Mouse (Mus musculus): ENCODE results near the gene Polr1e. TPM values are rescaled to one million over a fixed set of nuclear protein-coding genes. Genes with fewer than 3 reads are reported as not detected.
"Not testable (repeated sequence)": the region's sequence is repeated elsewhere in the genome, so short reads cannot be mapped to it uniquely, and the experiment has no call there.

The Polr1e gene
- total RNA-seq, 2 experiments from 2014 or later: 9.5 to 11.5 TPM

DNA sequence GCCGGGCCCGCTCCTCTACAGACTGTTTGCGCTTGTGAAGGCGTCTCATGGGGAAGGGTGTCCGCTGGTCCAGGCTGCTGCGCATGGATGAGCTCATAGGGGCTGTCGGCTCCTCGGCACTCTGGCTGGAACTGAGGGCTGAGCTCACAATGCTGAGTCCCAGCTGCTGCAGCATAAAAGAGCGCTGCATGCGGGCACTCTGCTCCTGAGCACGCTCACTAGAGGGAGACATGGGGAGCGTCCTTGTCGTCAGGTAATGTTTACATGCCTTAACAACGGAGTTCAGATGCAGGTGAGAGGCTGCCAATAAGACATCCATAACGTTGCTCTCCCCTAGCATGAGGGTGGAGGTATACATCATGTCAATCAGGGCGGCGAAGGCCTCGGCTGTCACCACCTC is 23.6 kb upstream of the Polr1e start:
- intact Hi-C loops (cut with DNase I): no loop called here
- no peak for DNase-seq (ENCODE audit: low spot score in 2 of 2)

DNA sequence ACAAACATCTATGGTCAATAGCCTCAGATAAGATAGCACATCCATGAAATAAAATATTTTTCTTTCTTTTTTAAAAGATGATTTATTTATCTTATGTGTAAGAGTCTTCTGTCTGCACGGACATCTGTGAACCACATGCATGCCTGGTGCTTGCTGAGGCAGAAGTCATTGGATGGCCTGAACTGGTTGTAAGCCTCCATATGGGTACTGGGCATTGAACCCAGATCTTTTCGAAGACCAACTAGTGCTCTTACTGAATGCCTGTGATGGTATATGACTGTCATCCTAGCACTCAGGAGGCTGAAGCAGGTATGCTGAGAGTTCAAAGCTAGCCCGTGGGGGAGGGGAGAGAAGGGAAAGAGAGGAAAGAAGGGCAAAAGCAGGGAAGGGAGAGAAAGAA is 20.3 kb upstream of the Polr1e start:
- no peak for DNase-seq (ENCODE audit: low spot score in 2 of 2)
- intact Hi-C loops (cut with DNase I): no loop called here

GRCm38 (mm10) chr4:45000001-45000400 is 18.4 kb upstream of the Polr1e start:
- intact Hi-C loops (cut with DNase I): no loop called here
- no peak for DNase-seq (ENCODE audit: low spot score in 2 of 2)

GRCm38 (mm10) chr4:45005452-45005851 is 12.9 kb upstream of the Polr1e start:
- DNase-seq (ENCODE audit: low spot score in 2 of 2): no peak
- intact Hi-C loops (cut with DNase I): no loop called here

DNA sequence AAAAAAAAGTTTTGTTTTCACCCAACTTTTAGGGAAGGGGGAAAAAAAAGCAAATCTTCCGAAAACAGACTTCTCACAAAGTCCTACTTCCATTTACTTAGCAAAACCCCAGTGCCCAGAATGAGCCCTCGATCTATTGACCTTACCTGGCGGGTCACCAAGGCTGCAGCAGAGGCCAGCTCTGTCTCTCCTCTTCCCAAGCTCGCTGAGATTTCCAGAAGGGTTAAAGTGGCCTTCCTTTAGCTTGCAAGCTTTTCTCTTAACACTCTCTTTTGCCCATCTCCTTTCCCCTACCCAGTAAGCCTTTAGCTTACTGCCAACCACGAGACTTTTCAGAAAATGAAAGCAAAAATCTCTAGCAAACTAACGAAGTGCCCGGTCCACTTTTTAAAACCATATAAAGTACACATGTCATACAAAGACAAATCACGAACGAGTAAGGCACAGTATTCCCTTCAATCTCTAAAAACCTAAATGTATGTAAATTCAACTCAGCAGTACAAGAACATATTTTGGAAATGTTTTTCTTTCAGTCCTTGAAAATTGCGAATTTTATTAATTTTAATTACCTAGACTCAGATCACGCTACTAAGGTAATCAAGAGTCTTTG is 7.5 kb upstream of the Polr1e start:
- intact Hi-C loops (cut with DNase I): loop anchor here (5.0 to 10.0 kb wide), 2 partner anchors 39 to 1124 kb away; partner anchors contain the start of genes Ncbp1 and Tstd2

DNA sequence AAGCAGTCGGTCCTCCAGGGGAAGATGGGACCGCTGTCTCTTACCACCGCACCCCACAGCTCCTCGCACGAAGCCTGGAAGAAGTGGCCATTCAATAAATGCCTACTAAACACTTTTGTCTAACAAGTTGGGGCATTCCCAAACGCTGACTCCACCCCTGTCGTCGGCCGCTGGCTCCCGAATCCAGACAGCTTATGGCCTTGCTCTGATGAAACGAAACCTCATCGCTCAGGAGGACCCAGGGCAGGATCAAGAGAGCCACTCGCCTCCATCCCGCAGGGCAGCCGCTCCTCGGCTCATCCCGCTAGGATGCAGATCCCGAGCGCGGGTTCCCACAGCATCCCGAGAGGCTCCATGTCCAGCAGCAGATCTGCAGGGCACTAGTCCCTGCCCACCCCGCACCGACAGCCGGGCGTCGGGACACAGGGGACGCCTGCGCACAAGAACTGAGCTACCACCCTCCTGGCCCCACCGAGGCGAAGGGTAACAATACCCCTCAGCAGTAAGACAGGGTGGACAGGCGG is 6.7 kb upstream of the Polr1e start:
- peak in 1 of 2 experiments; percentile 64 for DNase-seq (ENCODE audit: low spot score in 2 of 2)
- intact Hi-C loops (cut with DNase I): loop anchor here (2.0 to 10.0 kb wide), 3 partner anchors 39 to 1123 kb away; partner anchors contain the start of genes Ncbp1, Slc25a51 and Tstd2

More for the DNA sequence above, 7.5 kb upstream of the Polr1e start:
- DNase-seq (ENCODE audit: low spot score in 2 of 2): no peak

DNA sequence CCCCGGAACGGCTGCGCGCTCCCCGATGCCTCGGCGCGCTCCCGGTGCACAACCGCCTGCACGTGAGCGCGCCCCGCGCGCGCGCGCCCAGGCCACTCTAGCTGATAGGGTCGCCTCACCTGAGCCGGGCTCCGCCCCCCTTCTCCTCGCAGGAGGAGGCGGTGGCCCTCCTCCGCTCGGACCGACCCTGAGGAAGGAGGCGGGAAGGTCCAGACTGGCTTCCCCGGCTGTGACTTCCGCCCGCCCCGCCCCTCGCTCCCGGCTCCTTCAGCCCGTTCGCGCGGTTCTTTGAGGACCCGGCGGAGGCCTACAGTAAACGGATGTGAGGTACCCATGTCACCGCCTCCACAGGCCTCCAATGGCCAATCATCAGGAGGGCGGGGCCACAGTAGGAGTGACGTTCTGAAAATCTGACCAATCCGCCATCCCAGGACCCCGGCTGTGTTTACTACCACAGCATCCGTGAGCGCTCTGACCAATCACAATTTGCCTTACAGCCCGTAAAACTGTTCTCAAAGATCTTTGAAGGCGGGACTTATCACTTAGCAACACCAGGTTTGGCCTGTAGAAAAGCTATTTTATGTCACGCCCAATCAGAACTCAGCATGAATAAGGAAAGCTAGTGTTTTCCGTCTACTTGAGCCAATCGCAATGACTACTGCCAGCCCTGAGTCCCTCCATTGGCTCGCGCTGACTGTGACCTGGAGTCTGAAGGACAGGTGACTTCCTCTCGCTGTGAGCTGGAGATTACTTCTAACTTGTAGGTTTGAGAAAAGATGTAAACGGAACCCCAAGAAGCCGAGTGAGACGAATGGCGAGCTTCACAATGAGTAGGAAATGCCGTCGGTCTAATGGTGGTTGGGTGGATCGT is 6.0 kb upstream of the Polr1e start, which contains the start of gene Zbtb5:
Gene Zbtb5, minus strand, starts transcription at position 308 of the 871 bp plus-strand sequence.
- intact Hi-C loops (cut with DNase I): loop anchor here (2.0 to 10.0 kb wide), 3 partner anchors 40 to 1122 kb away; partner anchors contain the start of genes Ncbp1, Slc25a51 and Tstd2

DNA sequence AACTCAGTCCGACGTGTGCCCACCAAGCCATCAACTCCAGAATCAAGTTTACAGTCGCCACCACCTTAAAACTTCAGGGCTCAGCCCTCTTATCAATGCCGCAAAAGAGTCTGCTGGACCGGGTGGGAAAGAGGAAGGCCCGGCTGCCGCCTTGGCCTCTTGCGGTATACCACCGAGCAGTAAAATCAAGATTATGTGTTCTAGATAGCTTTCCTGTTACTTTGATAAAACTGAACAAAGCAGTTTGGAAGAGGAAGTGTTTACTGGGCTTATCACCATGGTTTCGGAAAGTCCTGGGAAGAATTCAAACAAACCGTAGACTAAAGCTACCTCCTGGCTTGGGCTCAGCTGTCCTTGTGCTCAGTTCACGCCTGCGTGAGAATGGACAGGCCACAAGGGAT is 5.4 kb upstream of the Polr1e start:
- intact Hi-C loops (cut with DNase I): loop anchor here (2.0 to 10.0 kb wide), 3 partner anchors 41 to 1122 kb away; partner anchors contain the start of genes Ncbp1, Slc25a51 and Tstd2
- DNase-seq (ENCODE audit: low spot score in 2 of 2): no peak

More for the DNA sequence above, 6.0 kb upstream of the Polr1e start, which contains the start of gene Zbtb5:
- peak; percentile 100 for DNase-seq (ENCODE audit: low spot score in 2 of 2)

- intact Hi-C loops (cut with DNase I): loop anchor here (2.0 to 10.0 kb wide), 3 partner anchors 41 to 1121 kb away; partner anchors contain the start of genes Ncbp1, Slc25a51 and Tstd2
- no peak for DNase-seq (ENCODE audit: low spot score in 2 of 2)
Measured at GRCm38 (mm10) chr4:45013537-45013936, 4.8 kb upstream of the Polr1e start.

DNA sequence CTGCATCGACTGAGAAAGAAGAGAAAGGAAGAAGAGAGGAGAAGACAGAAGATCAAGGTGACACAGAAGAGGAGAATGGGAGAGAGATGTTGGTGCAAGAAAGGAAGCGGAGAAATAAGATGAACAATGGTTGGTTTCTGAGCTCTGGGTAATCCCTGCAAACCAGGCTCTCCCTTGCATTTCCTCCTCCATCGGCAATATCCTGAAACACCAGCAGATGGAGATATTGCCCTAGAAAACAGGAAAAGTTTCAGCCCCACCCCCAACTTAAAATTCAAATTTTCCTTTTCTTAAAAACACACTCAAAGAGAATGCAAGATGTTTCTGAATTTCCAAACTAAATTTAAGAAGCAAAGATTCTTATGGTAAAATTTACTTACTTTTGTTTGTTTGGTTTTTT is 2.8 kb upstream of the Polr1e start:
- DNase-seq (ENCODE audit: low spot score in 2 of 2): peak; percentile 73 to 76
- intact Hi-C loops (cut with DNase I): loop anchor here (5.0 to 10.0 kb wide), 5 partner anchors 82 to 1119 kb away; partner anchors contain the start of genes Ncbp1, Trmt10b, Tstd2 and Zcchc7

DNA sequence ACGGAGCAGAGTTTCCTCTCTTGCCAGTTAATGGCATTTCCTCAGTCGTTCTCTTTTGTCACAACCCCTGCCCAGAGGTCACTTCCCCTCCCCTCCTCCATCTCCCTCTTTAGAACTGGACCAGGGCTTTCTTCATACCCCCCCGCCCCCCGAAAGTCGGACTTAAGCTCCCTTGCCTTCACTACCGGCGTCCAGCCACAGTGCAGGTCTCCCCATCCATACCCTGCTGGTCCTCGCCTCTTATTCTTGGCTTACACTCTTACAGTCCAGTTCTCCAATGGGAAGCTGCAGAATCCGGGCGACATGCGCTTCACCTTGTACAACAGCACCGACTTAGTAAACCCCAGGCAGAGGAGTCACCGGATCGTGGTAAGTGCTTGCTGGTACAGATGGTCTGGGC is 626 bp downstream of the Polr1e start:
- no peak for DNase-seq (ENCODE audit: low spot score in 2 of 2)
- intact Hi-C loops (cut with DNase I): loop anchor here (5.0 to 10.0 kb wide), 5 partner anchors 78 to 1116 kb away; partner anchors contain the start of genes Ncbp1, Trmt10b, Tstd2 and Zcchc7

DNA sequence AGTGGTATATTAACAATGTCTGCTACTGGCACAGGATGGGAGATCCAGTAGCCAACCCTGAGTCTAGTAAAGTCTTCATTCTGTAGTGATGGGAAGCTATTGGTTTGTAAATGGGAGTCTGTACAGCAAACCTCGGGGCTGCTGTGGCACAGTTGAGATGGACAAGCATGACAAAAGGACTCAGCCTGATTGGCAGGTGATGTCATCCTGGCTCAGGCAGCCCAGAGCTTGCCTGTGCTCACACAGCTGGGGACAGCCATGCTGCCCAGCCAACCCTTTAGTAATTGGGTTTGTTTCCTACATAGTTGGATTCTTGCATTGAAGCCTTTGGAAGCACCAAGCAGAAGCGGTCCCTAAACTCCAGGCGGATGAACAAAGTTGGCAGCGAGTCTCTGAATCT is 8.1 kb downstream of the Polr1e start:
- intact Hi-C loops (cut with DNase I): no loop called here
- no peak for DNase-seq (ENCODE audit: low spot score in 2 of 2)

DNA sequence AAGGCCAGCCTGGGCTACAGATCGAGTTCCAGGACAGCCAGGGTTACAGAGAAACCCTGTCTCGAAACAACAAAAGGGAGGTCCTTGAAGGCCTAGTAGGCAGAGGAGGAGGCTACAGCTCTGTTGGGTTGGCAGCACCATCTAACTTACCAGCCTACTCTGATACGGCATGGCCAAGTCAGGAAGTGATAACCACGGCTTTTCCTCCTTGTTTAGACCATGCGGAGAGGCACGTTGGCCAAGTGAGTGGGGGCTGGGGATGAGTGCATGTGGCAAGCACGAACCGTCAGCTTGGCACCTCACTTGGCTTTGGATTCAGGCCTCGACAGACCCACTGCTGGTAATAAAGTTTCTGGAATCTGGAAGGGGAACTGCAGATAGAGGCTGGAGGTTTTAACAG is 14.2 kb downstream of the Polr1e start:
- DNase-seq (ENCODE audit: low spot score in 2 of 2): no peak

DNA sequence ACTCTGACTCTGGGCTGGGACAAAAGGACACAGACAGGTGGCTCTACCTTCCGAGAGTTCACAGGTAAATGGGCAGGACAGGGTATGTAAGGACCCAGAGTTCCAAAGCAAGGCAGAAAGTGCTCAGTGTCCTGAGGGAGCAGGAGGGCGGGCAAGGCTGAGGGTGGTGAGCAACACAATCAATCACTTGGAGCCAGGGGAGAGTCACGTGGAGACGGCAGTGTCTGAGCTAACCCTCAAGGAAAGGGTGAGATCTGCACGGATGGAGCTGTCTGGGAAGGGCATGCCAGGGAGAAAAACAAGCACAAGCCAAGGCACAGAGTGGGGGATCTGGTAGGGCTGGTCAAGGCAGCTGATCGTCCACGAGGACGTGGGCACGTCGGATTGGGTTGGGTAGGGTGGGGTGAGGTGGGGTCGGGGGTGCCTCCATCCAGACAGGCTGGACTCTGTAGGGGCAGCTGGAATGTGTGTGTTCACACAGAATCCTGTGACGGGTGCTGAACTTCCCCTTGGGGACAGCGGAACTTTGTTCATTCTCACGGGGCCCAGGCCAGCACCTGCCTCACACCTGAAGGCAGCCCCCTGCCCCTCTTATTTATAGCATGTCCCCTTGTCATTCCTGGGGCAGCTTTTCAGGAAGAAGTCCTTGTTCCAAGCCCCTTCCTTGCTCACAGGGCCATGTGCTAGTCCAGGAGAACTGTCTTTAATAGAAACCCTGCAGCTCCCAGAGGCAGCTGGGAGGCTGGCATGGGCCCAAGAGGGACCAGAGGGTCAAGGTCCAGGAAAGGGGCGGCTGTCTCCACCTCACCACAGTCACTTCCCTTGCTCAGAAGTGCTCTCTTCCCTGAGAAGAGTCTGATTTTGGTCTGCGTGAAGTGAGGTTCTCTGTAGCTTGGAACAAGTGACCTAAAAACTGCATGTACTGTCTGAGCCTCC is 16.6 kb downstream of the Polr1e start:
- intact Hi-C loops (cut with DNase I): no loop called here
- no peak for DNase-seq (ENCODE audit: low spot score in 2 of 2)

More for the DNA sequence above, 14.2 kb downstream of the Polr1e start:
- intact Hi-C loops (cut with DNase I): no loop called here

GRCm38 (mm10) chr4:45036048-45036447 is 17.7 kb downstream of the Polr1e start:
- intact Hi-C loops (cut with DNase I): no loop called here

DNA sequence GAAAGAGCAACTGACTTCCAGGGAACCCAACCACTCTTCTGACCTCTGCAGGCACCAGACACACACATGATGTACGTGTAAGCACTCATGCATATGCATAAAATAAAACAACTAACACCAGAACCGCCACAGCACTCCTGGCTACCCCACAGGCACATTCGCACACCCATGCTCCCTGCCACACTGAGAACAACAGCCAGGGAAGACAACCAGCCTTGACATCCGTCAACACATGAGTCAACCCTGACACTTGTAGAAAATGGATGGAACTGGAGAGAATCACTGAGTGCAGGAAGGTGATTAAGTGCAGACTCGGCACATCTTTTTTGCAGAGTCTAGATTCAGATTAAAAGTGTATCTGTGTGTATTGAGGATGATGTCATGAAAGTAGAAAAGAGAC is 18.2 kb downstream of the Polr1e start:
- no peak for DNase-seq (ENCODE audit: low spot score in 2 of 2)
- intact Hi-C loops (cut with DNase I): no loop called here

More at GRCm38 (mm10) chr4:45036048-45036447, 17.7 kb downstream of the Polr1e start:
- DNase-seq (ENCODE audit: low spot score in 2 of 2): no peak

DNA sequence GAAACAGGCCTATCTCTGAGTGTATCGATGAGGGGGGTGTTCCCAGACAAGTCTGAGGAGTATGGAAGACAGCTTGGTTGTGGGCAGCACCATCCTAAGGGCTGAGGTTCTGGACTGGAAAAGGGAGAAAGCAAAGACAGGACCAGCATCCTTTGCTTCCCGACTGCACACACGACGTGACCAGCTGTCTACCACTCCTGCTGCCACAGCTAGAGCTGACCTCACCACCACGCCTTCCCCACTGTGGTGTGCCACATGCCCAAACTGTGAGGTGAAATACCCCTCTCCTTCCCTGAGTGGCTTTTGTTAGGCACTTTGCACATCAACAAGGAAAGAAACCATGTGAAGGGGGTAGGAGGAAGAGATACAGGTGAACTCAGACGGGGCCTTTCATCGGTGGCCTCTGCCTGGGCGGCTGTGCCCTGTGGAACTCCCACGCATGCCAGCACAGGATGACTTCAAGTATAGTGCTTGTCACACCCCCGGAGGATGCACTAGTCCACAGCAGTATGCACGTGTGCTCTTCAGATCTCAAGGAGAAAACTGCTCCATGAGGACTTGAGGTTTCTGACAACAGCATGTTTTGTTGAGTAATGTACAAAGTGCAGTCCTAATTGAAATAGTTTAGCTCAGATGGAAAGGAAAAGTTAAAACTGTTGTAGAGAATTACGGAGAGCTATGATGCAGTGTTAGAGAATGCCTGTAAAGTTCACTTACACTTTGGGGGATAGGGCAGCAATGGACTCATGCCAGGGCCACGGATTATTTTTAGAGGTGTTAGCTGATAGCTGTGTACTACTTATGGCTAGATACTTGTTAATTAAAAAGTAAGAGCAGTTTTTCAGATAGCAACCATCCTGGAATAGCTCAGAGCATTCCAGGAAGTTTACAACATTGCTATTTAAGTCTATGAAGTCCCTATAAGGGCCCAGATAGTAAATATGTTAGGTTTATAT is 19.4 kb downstream of the Polr1e start:
- intact Hi-C loops (cut with DNase I): no loop called here
- no peak for DNase-seq (ENCODE audit: low spot score in 2 of 2)

- DNase-seq (ENCODE audit: low spot score in 2 of 2); intact Hi-C loops (cut with DNase I): not testable (repeated sequence)
Measured at GRCm38 (mm10) chr4:45038879-45039278, 20.5 kb downstream of the Polr1e start.
